Mouse (Mus musculus) CH12.LX (cell line): ENCODE results near the gene Serpinb9b.

Source experiments
- CTCF ChIP-seq, 2 experiments: IDR thresholded peaks in 1 of 2; conservative IDR thresholded peaks in 1 of 2; 2 replicates each; pipeline ENCODE4 v1.5.1; 2011 to 2012; ENCODE audit warnings: low read depth in 2 of 2, low read length in 2 of 2, improper control_type of control experiment in 1 of 2, inconsistent platforms in 1 of 2, mild to moderate bottlenecking in 1 of 2, moderate library complexity in 1 of 2
- POLR2A ChIP-seq: IDR thresholded peaks from 2 replicates; pipeline ENCODE4 v1.6.1; 2011; ENCODE audit warnings: low read depth, mild to moderate bottlenecking, improper control_type of control experiment, low read length
- TCF12 ChIP-seq: IDR thresholded peaks from 2 replicates; pipeline ENCODE4 v1.6.1; 2014; ENCODE audit warnings: low read depth, mild to moderate bottlenecking, inconsistent platforms, low read length, improper control_type of control experiment
- ZC3H11A ChIP-seq: IDR thresholded peaks from 2 replicates; pipeline ENCODE4 v1.6.1; 2012; ENCODE audit warnings: low read depth, mild to moderate bottlenecking, inconsistent platforms, low read length, improper control_type of control experiment
- ZNF384 ChIP-seq: IDR thresholded peaks from 2 replicates; pipeline ENCODE4 v1.6.1; 2012; ENCODE audit warnings: low read depth, low read length, improper control_type of control experiment, inconsistent platforms

GRCm38 (mm10) chr13:32995051-32995450, 32.2 kb upstream of the Serpinb9b start:
- no peak for TF ChIP-seq POLR2A
- TF ChIP-seq CTCF (conservative IDR thresholded peaks at IDR 0.05 in 1 of 2, IDR thresholded peaks at IDR 0.05 in 1 of 2; ENCODE audit: low read depth in 2 of 2, low read length in 2 of 2): no peak
- TF ChIP-seq ZC3H11A: no peak
- TF ChIP-seq ZNF384: no peak
- no peak for TF ChIP-seq TCF12
